Mouse (Mus musculus): Measurements from ENCODE around the gene Tmem164. TPM values are rescaled to one million over a fixed set of nuclear protein-coding genes. Genes with fewer than 3 reads are reported as not detected.

The Tmem164 gene
- polyA plus RNA-seq, 1 experiment from 2014 or later = 39.6 TPM

GRCm38 (mm10) chrX:142697545-142698204 is 16.5 kb downstream of the Tmem164 start:
- ATAC-seq (ENCODE audit: insufficient read depth, low FRiP score, low TSS enrichment) = no peak
- H3K9ac ChIP-seq (ENCODE audit: low read length) = no peak overlapping the region
- no peak overlapping the region for H3K4me2 ChIP-seq (ENCODE audit: low read depth)
- 0 out of 2 replicates have a peak, but pooled peaks cover 3% of the 10 kb centered on the region for H3K27me3 ChIP-seq (ENCODE audit: control insufficient read depth, insufficient read depth, low read length)
- H3K27ac ChIP-seq (ENCODE audit: low read depth, low read length) = no peak overlapping the region
- no peak for DNase-seq (ENCODE audit: low spot score)
- no peaks in the 10 kb centered on the region; the same call in 1 of the 2 replicates for H3K36me3 ChIP-seq (ENCODE audit: control insufficient read depth, insufficient read depth, low read length)
- WGBS = 67% methylated on average over 5 of the region's 5 CpGs
- H3K9me3 ChIP-seq (ENCODE audit: control insufficient read depth, low read length) = no peaks in the 10 kb centered on the region
- no peaks in the 10 kb centered on the region for H3K4me1 ChIP-seq (ENCODE audit: control insufficient read depth, insufficient read depth, low read length)
- H3K4me3 ChIP-seq (ENCODE audit: low read depth, low read length) = no peak overlapping the region

- H3K4me1 ChIP-seq (ENCODE audit: control insufficient read depth, insufficient read depth, low read length) = no peaks in the 10 kb centered on the region
- H3K27me3 ChIP-seq (ENCODE audit: control insufficient read depth, insufficient read depth, low read length) = 0 out of 2 replicates have a peak, but pooled peaks cover 3% of the 10 kb centered on the region
- 81% methylated on average over 7 of the region's 7 CpGs for WGBS
- no peaks in the 10 kb centered on the region; the same call in 1 of the 2 replicates for H3K36me3 ChIP-seq (ENCODE audit: control insufficient read depth, insufficient read depth, low read length)
- ATAC-seq (ENCODE audit: insufficient read depth, low FRiP score, low TSS enrichment) (no peak), DNase-seq (ENCODE audit: low spot score) (no peak)
- H3K9ac ChIP-seq (ENCODE audit: low read length) = no peak overlapping the region
- no peaks in the 10 kb centered on the region for H3K9me3 ChIP-seq (ENCODE audit: control insufficient read depth, low read length)
- H3K27ac ChIP-seq (ENCODE audit: low read depth, low read length) = no peak overlapping the region
- no peak overlapping the region for H3K4me3 ChIP-seq (ENCODE audit: low read depth, low read length)
- no peak overlapping the region for H3K4me2 ChIP-seq (ENCODE audit: low read depth)
Measured at GRCm38 (mm10) chrX:142698212-142698611, 17.0 kb downstream of the Tmem164 start.

GRCm38 (mm10) chrX:142702094-142702493 is 20.9 kb downstream of the Tmem164 start:
- H3K9ac ChIP-seq (ENCODE audit: low read length) = no peak overlapping the region
- no peaks in the 10 kb centered on the region for H3K4me1 ChIP-seq (ENCODE audit: control insufficient read depth, insufficient read depth, low read length)
- 75% methylated on average over 5 of the region's 5 CpGs for whole genome bisulfite sequencing
- DNase-seq (ENCODE audit: low spot score) (no peak), ATAC-seq (ENCODE audit: insufficient read depth, low FRiP score, low TSS enrichment) (no peak)
- H3K9me3 ChIP-seq (ENCODE audit: control insufficient read depth, low read length) = no peaks in the 10 kb centered on the region
- H3K27ac ChIP-seq (ENCODE audit: low read depth, low read length) = no peak overlapping the region
- H3K27me3 ChIP-seq (ENCODE audit: control insufficient read depth, insufficient read depth, low read length) = no peaks in the 10 kb centered on the region
- H3K36me3 ChIP-seq (ENCODE audit: control insufficient read depth, insufficient read depth, low read length) = no peaks in the 10 kb centered on the region
- H3K4me3 ChIP-seq (ENCODE audit: low read depth, low read length) = no peak overlapping the region
- no peak overlapping the region for H3K4me2 ChIP-seq (ENCODE audit: low read depth)

- ATAC-seq (ENCODE audit: insufficient read depth, low FRiP score, low TSS enrichment) = no peak
- Histone ChIP-seq H3K9ac (ENCODE audit: low read length) (no peak overlapping the region), H3K27ac (ENCODE audit: low read depth, low read length) (no peak overlapping the region), H3K27me3 (ENCODE audit: control insufficient read depth, insufficient read depth, low read length) (no peaks in the 10 kb centered on the region), H3K36me3 (ENCODE audit: control insufficient read depth, insufficient read depth, low read length) (no peaks in the 10 kb centered on the region), H3K4me3 (ENCODE audit: low read depth, low read length) (no peak overlapping the region), H3K9me3 (ENCODE audit: control insufficient read depth, low read length) (no peaks in the 10 kb centered on the region), H3K4me1 (ENCODE audit: control insufficient read depth, insufficient read depth, low read length) (no peaks in the 10 kb centered on the region), H3K4me2 (ENCODE audit: low read depth) (no peak overlapping the region)
- DNase-seq (ENCODE audit: low spot score) = no peak
- WGBS = 69% methylated on average over 3 of the region's 3 CpGs
Measured at GRCm38 (mm10) chrX:142702566-142702965, 21.4 kb downstream of the Tmem164 start.

- Histone ChIP-seq H3K27me3 (ENCODE audit: control insufficient read depth, insufficient read depth, low read length) (no peaks in the 10 kb centered on the region), H3K36me3 (ENCODE audit: control insufficient read depth, insufficient read depth, low read length) (no peaks in the 10 kb centered on the region), H3K4me3 (ENCODE audit: low read depth, low read length) (no peak overlapping the region), H3K4me2 (ENCODE audit: low read depth) (no peak overlapping the region), H3K9ac (ENCODE audit: low read length) (no peak overlapping the region), H3K4me1 (ENCODE audit: control insufficient read depth, insufficient read depth, low read length) (no peaks in the 10 kb centered on the region), H3K9me3 (ENCODE audit: control insufficient read depth, low read length) (no peaks in the 10 kb centered on the region), H3K27ac (ENCODE audit: low read depth, low read length) (no peak overlapping the region)
- DNase-seq (ENCODE audit: low spot score) = no peak
- ATAC-seq (ENCODE audit: insufficient read depth, low FRiP score, low TSS enrichment) = no peak
- WGBS = 89% methylated on average over 3 of the region's 3 CpGs
Measured at GRCm38 (mm10) chrX:142703953-142704352, 22.7 kb downstream of the Tmem164 start.

GRCm38 (mm10) chrX:142708257-142708656 is 27.1 kb downstream of the Tmem164 start:
- no peak overlapping the region for H3K4me2 ChIP-seq (ENCODE audit: low read depth)
- H3K4me3 ChIP-seq (ENCODE audit: low read depth, low read length) = no peak overlapping the region
- DNase-seq (ENCODE audit: low spot score) (no peak), ATAC-seq (ENCODE audit: insufficient read depth, low FRiP score, low TSS enrichment) (no peak)
- no peak overlapping the region for H3K27ac ChIP-seq (ENCODE audit: low read depth, low read length)
- no peaks in the 10 kb centered on the region for H3K4me1 ChIP-seq (ENCODE audit: control insufficient read depth, insufficient read depth, low read length)
- H3K36me3 ChIP-seq (ENCODE audit: control insufficient read depth, insufficient read depth, low read length) = no peaks in the 10 kb centered on the region
- no peaks in the 10 kb centered on the region for H3K27me3 ChIP-seq (ENCODE audit: control insufficient read depth, insufficient read depth, low read length)
- no peak overlapping the region for H3K9ac ChIP-seq (ENCODE audit: low read length)
- H3K9me3 ChIP-seq (ENCODE audit: control insufficient read depth, low read length) = no peaks in the 10 kb centered on the region

- H3K9ac ChIP-seq (ENCODE audit: low read length) = no peak overlapping the region
- no peak overlapping the region for H3K4me2 ChIP-seq (ENCODE audit: low read depth)
- H3K4me3 ChIP-seq (ENCODE audit: low read depth, low read length) = no peak overlapping the region
- ATAC-seq (ENCODE audit: insufficient read depth, low FRiP score, low TSS enrichment) = no peak
- no peak overlapping the region for H3K27ac ChIP-seq (ENCODE audit: low read depth, low read length)
- no peaks in the 10 kb centered on the region for H3K9me3 ChIP-seq (ENCODE audit: control insufficient read depth, low read length)
- DNase-seq (ENCODE audit: low spot score) = no peak
- H3K27me3 ChIP-seq (ENCODE audit: control insufficient read depth, insufficient read depth, low read length) = no peaks in the 10 kb centered on the region
- 91% methylated on average over 3 of the region's 3 CpGs for WGBS
- no peaks in the 10 kb centered on the region for H3K4me1 ChIP-seq (ENCODE audit: control insufficient read depth, insufficient read depth, low read length)
- no peaks in the 10 kb centered on the region for H3K36me3 ChIP-seq (ENCODE audit: control insufficient read depth, insufficient read depth, low read length)
Measured at GRCm38 (mm10) chrX:142716014-142716413, 34.8 kb downstream of the Tmem164 start.

- Histone ChIP-seq H3K9ac (ENCODE audit: low read length) (no peak overlapping the region), H3K4me2 (ENCODE audit: low read depth) (no peak overlapping the region), H3K27ac (ENCODE audit: low read depth, low read length) (no peak overlapping the region), H3K27me3 (ENCODE audit: control insufficient read depth, insufficient read depth, low read length) (no peaks in the 10 kb centered on the region), H3K4me1 (ENCODE audit: control insufficient read depth, insufficient read depth, low read length) (no peaks in the 10 kb centered on the region), H3K4me3 (ENCODE audit: low read depth, low read length) (no peak overlapping the region), H3K36me3 (ENCODE audit: control insufficient read depth, insufficient read depth, low read length) (no peaks in the 10 kb centered on the region), H3K9me3 (ENCODE audit: control insufficient read depth, low read length) (no peaks in the 10 kb centered on the region)
- ATAC-seq (ENCODE audit: insufficient read depth, low FRiP score, low TSS enrichment) (no peak), DNase-seq (ENCODE audit: low spot score) (no peak)
- WGBS = 94% methylated on average over 9 of the region's 9 CpGs
Measured at GRCm38 (mm10) chrX:142717958-142718478, 36.8 kb downstream of the Tmem164 start.

GRCm38 (mm10) chrX:142718759-142719158 is 37.6 kb downstream of the Tmem164 start:
- 92% methylated on average over 4 of the region's 4 CpGs for WGBS
- ATAC-seq (ENCODE audit: insufficient read depth, low FRiP score, low TSS enrichment) = no peak

More at GRCm38 (mm10) chrX:142718759-142719158, 37.6 kb downstream of the Tmem164 start:
- Histone ChIP-seq H3K9me3 (ENCODE audit: control insufficient read depth, low read length) (no peaks in the 10 kb centered on the region), H3K4me3 (ENCODE audit: low read depth, low read length) (no peak overlapping the region), H3K27me3 (ENCODE audit: control insufficient read depth, insufficient read depth, low read length) (no peaks in the 10 kb centered on the region), H3K27ac (ENCODE audit: low read depth, low read length) (no peak overlapping the region), H3K9ac (ENCODE audit: low read length) (no peak overlapping the region), H3K4me2 (ENCODE audit: low read depth) (no peak overlapping the region), H3K36me3 (ENCODE audit: control insufficient read depth, insufficient read depth, low read length) (no peaks in the 10 kb centered on the region), H3K4me1 (ENCODE audit: control insufficient read depth, insufficient read depth, low read length) (no peaks in the 10 kb centered on the region)
- no peak for DNase-seq (ENCODE audit: low spot score)
